In genomic region chr19:14596358-14596940, GRCm38 (mm10) we compare ENCODE assay signal across 7 mouse cellular contexts. TPM values are rescaled to one million over a fixed set of nuclear protein-coding genes. Genes with fewer than 3 reads are reported as not detected.
DNase-seq lines count a peak whose midpoint lies in the region; ATAC-seq and TF ChIP-seq lines count a peak whose summit lies in the region.

No protein-coding gene starts in this region.

- H3ac ChIP-seq in myocyte (ENCODE audit: control insufficient read depth, insufficient read length): peak overlapping the region; percentile 98

- peak overlapping the region; percentile 89 for H3K4me3 ChIP-seq in lung, embryonic 14.5 days (ENCODE audit: low read depth, low read length)
- peak overlapping the region; percentile 89 for H3K4me3 ChIP-seq in hindbrain, embryonic 16.5 days (ENCODE audit: low read length)
- H3K4me3 ChIP-seq in myocyte: peak overlapping the region; percentile 36

- no peaks in the 10 kb centered on the region for H3K27me3 ChIP-seq in lung, embryonic 14.5 days (ENCODE audit: insufficient read depth, low read length)
- H3K27me3 ChIP-seq in hindbrain, embryonic 16.5 days (replicated peaks; ENCODE audit: control insufficient read depth, insufficient read depth, low read length): no peaks in the 10 kb centered on the region; the same call in 1 of the 2 replicates
- H3K27me3 ChIP-seq in myocyte (ENCODE audit: control insufficient read depth, insufficient read depth, insufficient read length): peaks cover 12% of the 10 kb centered on the region

- DNase-seq in lung, embryonic 14.5 days: peak; percentile 31
- no peak for DNase-seq in lung, postnatal 10 days
- peak; percentile 19 for DNase-seq in embryo, embryonic 9.5 days (ENCODE audit: extremely low spot score)
- DNase-seq in left cerebral cortex, adult 9 months (ENCODE audit: low spot score in 2 of 2): no peak
- DNase-seq in gastrocnemius, postnatal 10 days: no peak

- H3K79me2 ChIP-seq in myocyte (ENCODE audit: control insufficient read depth, insufficient read depth): no peaks in the 10 kb centered on the region

- TF ChIP-seq CTCF in lung, embryonic 14.5 days (IDR thresholded peaks at IDR 0.05; ENCODE audit: low read depth): no peak

- WGBS in lung, embryonic 14.5 days: 1% methylated on average over 12 of the region's 12 CpGs
- under 1% methylated on average over 12 of the region's 12 CpGs for WGBS in hindbrain, embryonic 16.5 days

- H3K9ac ChIP-seq in lung, embryonic 14.5 days: peak overlapping the region; percentile 95
- peak overlapping the region; percentile 88 for H3K9ac ChIP-seq in hindbrain, embryonic 16.5 days (ENCODE audit: low read depth, low read length)

- H3K9me3 ChIP-seq in lung, embryonic 14.5 days (ENCODE audit: low read depth, low read length): no peaks in the 10 kb centered on the region
- no peaks in the 10 kb centered on the region for H3K9me3 ChIP-seq in hindbrain, embryonic 16.5 days (ENCODE audit: control insufficient read depth, low read length)

- peaks cover 4% of the 10 kb centered on the region; the same call in 1 of the 2 replicates for H3K4me1 ChIP-seq in lung, embryonic 14.5 days (ENCODE audit: insufficient read depth)
- H3K4me1 ChIP-seq in hindbrain, embryonic 16.5 days (ENCODE audit: control insufficient read depth, insufficient read depth, low read depth, low read length): peaks cover 19% of the 10 kb centered on the region

- peak overlapping the region; percentile 78 for H3K4me2 ChIP-seq in lung, embryonic 14.5 days
- peak overlapping the region; percentile 58 for H3K4me2 ChIP-seq in hindbrain, embryonic 16.5 days (ENCODE audit: low read length)
- H3K4me2 ChIP-seq in myocyte (ENCODE audit: low read depth): peak overlapping the region; percentile 97

- ATAC-seq in lung, embryonic 14.5 days (ENCODE audit: insufficient read depth): no peak
- no peak for ATAC-seq in hindbrain, embryonic 16.5 days

- TF ChIP-seq POLR2A in myocyte (IDR thresholded peaks at IDR 0.05; ENCODE audit: insufficient read length, low read depth): no peak

- H3K27ac ChIP-seq in lung, embryonic 14.5 days (ENCODE audit: low read depth): peak overlapping the region; percentile 98
- peak overlapping the region; percentile 95 for H3K27ac ChIP-seq in hindbrain, embryonic 16.5 days (ENCODE audit: low read depth, low read length)

- peaks cover 9% of the 10 kb centered on the region; the same call in 1 of the 2 replicates for H3K36me3 ChIP-seq in lung, embryonic 14.5 days (ENCODE audit: insufficient read depth)
- no peaks in the 10 kb centered on the region for H3K36me3 ChIP-seq in hindbrain, embryonic 16.5 days (ENCODE audit: control insufficient read depth, insufficient read depth, low read length)
- H3K36me3 ChIP-seq in myocyte (ENCODE audit: control insufficient read depth, insufficient read depth): no peaks in the 10 kb centered on the region

TF ChIP-seq in myocyte, 11 proteins besides CTCF, POLR2A, EP300 and RAD21:
- no peak for TF ChIP-seq MYOD1 (IDR thresholded peaks at IDR 0.05; ENCODE audit: control insufficient read depth in 1 of 3, insufficient read length in 2 of 3, low read depth in 2 of 3)
- TF ChIP-seq MYOG (IDR thresholded peaks at IDR 0.05; ENCODE audit: control insufficient read depth in 1 of 3, insufficient read depth in 1 of 3, insufficient read length in 2 of 3, low read depth in 2 of 3): no peak
- TF ChIP-seq MAX (IDR thresholded peaks at IDR 0.05; ENCODE audit: low read depth): no peak
- no peak for TF ChIP-seq TCF3 (IDR thresholded peaks at IDR 0.05; ENCODE audit: insufficient read length, low read depth)
- TF ChIP-seq SRF (IDR thresholded peaks at IDR 0.05; ENCODE audit: control insufficient read depth, insufficient read length, low read depth): no peak
- TF ChIP-seq USF1 (IDR thresholded peaks at IDR 0.05; ENCODE audit: low read depth): no peak
- TF ChIP-seq CEBPB (IDR thresholded peaks at IDR 0.05; ENCODE audit: insufficient read depth, poor library complexity, severe bottlenecking): no peak
- TF ChIP-seq E2F4 (IDR thresholded peaks at IDR 0.05; ENCODE audit: insufficient read depth): no peak
- TF ChIP-seq TCF12 (IDR thresholded peaks at IDR 0.05; ENCODE audit: insufficient read depth, poor library complexity, severe bottlenecking): no peak
- TF ChIP-seq REST (IDR thresholded peaks at IDR 0.05; ENCODE audit: insufficient read depth, insufficient read length): no peak
- no peak for TF ChIP-seq POLR2AphosphoS2 (IDR thresholded peaks at IDR 0.05; ENCODE audit: insufficient read length, low read depth)

RNA-seq across cellular contexts. Expression of gene Tle4, which starts 1.4 kb away (rescaled TPM):
- polyA plus RNA-seq in lung, embryonic 14.5 days (2014; fragmentation: Nextera tagmentation; extraction: Ambion mirVana): 16.1 and 16.9 TPM in 2 replicates
- polyA plus RNA-seq in hindbrain, embryonic 16.5 days (2015; fragmentation: Nextera tagmentation; extraction: Ambion mirVana): 16.4 and 21.6 TPM in 2 replicates
- polyA plus RNA-seq in myocyte (2012; fragmentation: generic; extraction: Trizol): 0.76 TPM
- total RNA-seq in gastrocnemius, postnatal 10 days (2021): 10 to 100 TPM; 20.3 to 21.1 TPM

Comparison
In these comparisons a context has a peak if more than half of its experiments do, and no peak if none do; other contexts are left out.
1. DNase-seq: peak in lung, embryonic 14.5 days (single experiment) and embryo, embryonic 9.5 days (single experiment); none in lung, postnatal 10 days (single experiment), left cerebral cortex, adult 9 months (0 of 2) and gastrocnemius, postnatal 10 days (single experiment).
2. H3K4me3 ChIP-seq: peak in every context shown above with its lines; median percentile 89 in lung, embryonic 14.5 days; 89 in hindbrain, embryonic 16.5 days; 36 in myocyte.
3. Peak in every context shown above with its lines, with median percentiles within 50 percentile points of each other: H3K4me2 ChIP-seq.